Mouse (Mus musculus) urinary bladder, postnatal 14 days (tissue): ENCODE data around the gene Gm10256.
"Not testable (repeated sequence)": the region's sequence is repeated elsewhere in the genome, so short reads cannot be mapped to it uniquely, and the experiment has no call there.

Experiments
- DNase-seq: peaks from one replicate; pipeline ENCODE4 v3.0.0; 2021; ENCODE audit warnings: low spot score

Gene Gm10256

DNA sequence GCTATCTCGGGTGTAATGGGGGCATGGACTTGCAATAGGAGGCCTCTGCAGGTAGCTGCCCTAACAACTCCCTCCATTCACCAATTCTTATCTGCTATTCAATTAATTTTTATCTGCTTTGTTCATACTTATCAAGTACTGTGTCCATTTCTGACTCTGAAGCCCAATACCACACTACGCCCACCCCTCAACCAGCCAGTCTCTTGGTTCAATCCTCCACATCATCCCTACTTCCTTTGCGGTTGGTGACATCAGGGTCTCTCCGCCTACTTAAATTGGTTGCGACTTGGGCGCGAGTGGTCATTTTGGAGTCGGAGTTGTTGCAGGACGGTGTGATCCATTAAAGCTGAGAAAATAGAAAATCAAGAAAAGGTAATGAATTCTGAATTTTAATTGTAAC, at the start of gene Gm10256, which contains the start of gene Rbmy:
Gm10256 (plus strand) TSS at position 320 of the 400 bp plus-strand sequence.
Rbmy (plus strand) TSS at position 301 of the 400 bp plus-strand sequence.
- DNase-seq = not testable (repeated sequence)

DNA sequence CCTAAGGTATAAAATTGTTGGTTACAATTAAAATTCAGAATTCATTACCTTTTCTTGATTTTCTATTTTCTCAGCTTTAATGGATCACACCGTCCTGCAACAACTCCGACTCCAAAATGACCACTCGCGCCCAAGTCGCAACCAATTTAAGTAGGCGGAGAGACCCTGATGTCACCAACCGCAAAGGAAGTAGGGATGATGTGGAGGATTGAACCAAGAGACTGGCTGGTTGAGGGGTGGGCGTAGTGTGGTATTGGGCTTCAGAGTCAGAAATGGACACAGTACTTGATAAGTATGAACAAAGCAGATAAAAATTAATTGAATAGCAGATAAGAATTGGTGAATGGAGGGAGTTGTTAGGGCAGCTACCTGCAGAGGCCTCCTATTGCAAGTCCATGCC, 34.4 kb upstream of the Gm10256 start, which contains the start of gene Gm4064:
Gm4064 (minus strand) TSS at position 101 of the 400 bp plus-strand sequence.
- not testable (repeated sequence) for DNase-seq

DNA sequence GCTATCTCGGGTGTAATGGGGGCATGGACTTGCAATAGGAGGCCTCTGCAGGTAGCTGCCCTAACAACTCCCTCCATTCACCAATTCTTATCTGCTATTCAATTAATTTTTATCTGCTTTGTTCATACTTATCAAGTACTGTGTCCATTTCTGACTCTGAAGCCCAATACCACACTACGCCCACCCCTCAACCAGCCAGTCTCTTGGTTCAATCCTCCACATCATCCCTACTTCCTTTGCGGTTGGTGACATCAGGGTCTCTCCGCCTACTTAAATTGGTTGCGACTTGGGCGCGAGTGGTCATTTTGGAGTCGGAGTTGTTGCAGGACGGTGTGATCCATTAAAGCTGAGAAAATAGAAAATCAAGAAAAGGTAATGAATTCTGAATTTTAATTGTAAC, 70.2 kb downstream of the Gm10256 start, which contains the start of gene Gm10352:
Gm10352 (plus strand) TSS at position 301 of the 400 bp plus-strand sequence.
- DNase-seq = not testable (repeated sequence)
